Mouse (Mus musculus): ENCODE measurements around the gene Slc6a6. TPM values are rescaled to one million over a fixed set of nuclear protein-coding genes. Genes with fewer than 3 reads are reported as not detected.

Slc6a6 gene
- polyA plus RNA-seq, 1 experiment from 2014 or later = 35.3 TPM

DNA sequence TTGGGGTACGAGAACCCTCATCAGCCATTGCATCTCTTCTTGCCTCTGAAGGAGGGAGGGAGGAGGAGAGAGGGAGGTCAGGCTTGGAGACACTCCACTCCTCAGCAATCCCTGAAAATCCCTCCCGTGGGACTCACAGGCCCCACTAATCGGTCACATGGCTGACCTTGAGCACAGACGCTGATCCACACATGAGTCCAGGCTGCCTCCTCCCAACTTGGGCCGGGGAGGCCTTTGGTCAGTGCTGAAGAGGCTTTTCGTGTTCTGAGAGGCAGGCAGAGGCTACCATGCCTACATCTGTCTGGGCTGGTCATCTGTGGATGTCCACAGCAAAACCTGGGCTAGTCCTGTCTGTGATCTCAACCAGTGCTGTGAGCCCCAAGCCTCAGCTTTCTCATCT, 20.2 kb upstream of the Slc6a6 start:
- DNase-seq (ENCODE audit: low spot score) (no peak), ATAC-seq (replicated peaks; ENCODE audit: insufficient number of reproducible peaks, low FRiP score, low TSS enrichment, low read depth) (no peak)
- Histone ChIP-seq H3K36me3 (replicated peaks; ENCODE audit: control insufficient read depth, insufficient read depth, low read depth, low read length) (no peaks in the 10 kb centered on the region), H3K4me1 (ENCODE audit: control insufficient read depth, insufficient read depth, low read length) (no peaks in the 10 kb centered on the region), H3K27ac (replicated peaks; ENCODE audit: low read depth, low read length) (no peak overlapping the region), H3K9me3 (replicated peaks; ENCODE audit: control insufficient read depth, low read length) (no peaks in the 10 kb centered on the region), H3K4me2 (ENCODE audit: low read depth, low read length) (no peak overlapping the region), H3K4me3 (ENCODE audit: low read depth, low read length) (no peak overlapping the region), H3K27me3 (ENCODE audit: control insufficient read depth, insufficient read depth, low read length) (no peaks in the 10 kb centered on the region), H3K9ac (replicated peaks; ENCODE audit: low read length) (no peak overlapping the region)
- WGBS = 76% methylated on average over 6 of the region's 6 CpGs

DNA sequence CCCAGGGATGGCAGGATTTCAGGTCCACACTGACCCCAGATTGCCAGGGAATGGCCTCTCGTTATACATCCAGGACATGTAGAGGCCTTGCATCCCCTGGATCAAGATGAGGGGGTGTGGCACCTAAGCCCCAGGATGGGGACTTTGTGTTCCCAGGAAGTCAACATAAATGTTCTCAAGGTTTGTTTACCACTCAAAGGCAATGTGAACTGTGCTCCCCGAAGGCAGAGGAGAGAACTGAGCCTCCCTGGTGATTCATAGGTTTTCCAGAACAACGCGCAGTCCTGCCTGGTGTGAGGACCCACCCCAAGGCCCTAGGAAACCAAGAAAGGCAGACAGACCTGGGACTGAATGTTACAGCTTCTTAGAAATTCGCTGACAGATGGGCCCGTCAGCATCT, 18.6 kb upstream of the Slc6a6 start:
- no peak for ATAC-seq (replicated peaks; ENCODE audit: insufficient number of reproducible peaks, low FRiP score, low TSS enrichment, low read depth)
- H3K4me3 ChIP-seq (ENCODE audit: low read depth, low read length) = no peak overlapping the region
- no peaks in the 10 kb centered on the region for H3K36me3 ChIP-seq (replicated peaks; ENCODE audit: control insufficient read depth, insufficient read depth, low read depth, low read length)
- WGBS = 87% methylated on average over 6 of the region's 6 CpGs
- H3K27ac ChIP-seq (replicated peaks; ENCODE audit: low read depth, low read length) = no peak overlapping the region
- H3K9ac ChIP-seq (replicated peaks; ENCODE audit: low read length) = no peak overlapping the region
- H3K27me3 ChIP-seq (ENCODE audit: control insufficient read depth, insufficient read depth, low read length) = no peaks in the 10 kb centered on the region
- H3K4me2 ChIP-seq (ENCODE audit: low read depth, low read length) = no peak overlapping the region
- no peaks in the 10 kb centered on the region for H3K9me3 ChIP-seq (replicated peaks; ENCODE audit: control insufficient read depth, low read length)
- H3K4me1 ChIP-seq (ENCODE audit: control insufficient read depth, insufficient read depth, low read length) = no peaks in the 10 kb centered on the region
- DNase-seq (ENCODE audit: low spot score) = no peak

DNA sequence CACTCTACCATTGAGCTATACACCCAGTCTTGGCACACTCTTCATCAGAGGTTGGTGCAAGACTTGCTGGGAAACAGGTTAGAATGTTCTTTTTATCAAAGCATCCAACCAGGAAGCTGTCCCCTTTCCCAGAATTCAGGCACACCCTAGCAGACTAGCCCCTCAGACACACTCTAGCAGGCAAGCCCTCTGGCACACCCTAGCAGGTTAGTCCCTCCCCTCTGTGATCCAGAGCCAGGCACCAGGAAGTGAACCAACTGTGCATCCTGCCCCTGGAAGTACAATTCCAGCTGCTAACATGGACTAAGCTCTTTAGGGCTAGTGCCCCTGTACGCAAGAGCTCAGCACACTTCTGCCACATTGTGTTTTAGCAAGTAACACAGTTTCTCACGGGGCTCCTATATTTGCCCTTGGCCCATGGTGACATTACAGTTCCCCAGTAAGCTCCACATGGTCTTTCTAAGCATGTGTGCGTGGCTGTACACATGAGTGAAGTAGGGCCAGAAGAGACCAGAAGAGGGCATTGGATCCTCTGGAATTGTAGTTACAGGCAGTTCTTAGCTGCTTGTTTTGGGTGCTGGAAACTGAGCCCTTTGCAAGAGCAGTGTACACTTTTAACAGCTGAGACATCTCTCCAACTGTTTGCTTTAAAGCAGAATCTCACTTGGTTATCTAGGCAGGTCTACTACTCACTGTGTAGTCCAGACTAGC, 17.7 kb upstream of the Slc6a6 start:
- WGBS = 90% methylated on average over 3 of the region's 3 CpGs
- Histone ChIP-seq H3K4me2 (ENCODE audit: low read depth, low read length) (no peak overlapping the region), H3K9me3 (replicated peaks; ENCODE audit: control insufficient read depth, low read length) (no peaks in the 10 kb centered on the region), H3K4me3 (ENCODE audit: low read depth, low read length) (no peak overlapping the region), H3K27me3 (ENCODE audit: control insufficient read depth, insufficient read depth, low read length) (no peaks in the 10 kb centered on the region), H3K27ac (replicated peaks; ENCODE audit: low read depth, low read length) (no peak overlapping the region), H3K4me1 (ENCODE audit: control insufficient read depth, insufficient read depth, low read length) (no peaks in the 10 kb centered on the region), H3K9ac (replicated peaks; ENCODE audit: low read length) (no peak overlapping the region), H3K36me3 (replicated peaks; ENCODE audit: control insufficient read depth, insufficient read depth, low read depth, low read length) (no peaks in the 10 kb centered on the region)
- ATAC-seq (replicated peaks; ENCODE audit: insufficient number of reproducible peaks, low FRiP score, low TSS enrichment, low read depth) = no peak
- DNase-seq (ENCODE audit: low spot score) = no peak

GRCm38 (mm10) chr6:91667141-91667540, 16.7 kb upstream of the Slc6a6 start:
- WGBS = 87% methylated on average over 4 of the region's 4 CpGs

GRCm38 (mm10) chr6:91668276-91668675, 15.6 kb upstream of the Slc6a6 start:
- Histone ChIP-seq H3K4me2 (ENCODE audit: low read depth, low read length) (no peak overlapping the region), H3K27me3 (ENCODE audit: control insufficient read depth, insufficient read depth, low read length) (no peaks in the 10 kb centered on the region), H3K4me3 (ENCODE audit: low read depth, low read length) (no peak overlapping the region), H3K9ac (replicated peaks; ENCODE audit: low read length) (no peak overlapping the region), H3K36me3 (replicated peaks; ENCODE audit: control insufficient read depth, insufficient read depth, low read depth, low read length) (no peaks in the 10 kb centered on the region), H3K9me3 (replicated peaks; ENCODE audit: control insufficient read depth, low read length) (no peaks in the 10 kb centered on the region), H3K27ac (replicated peaks; ENCODE audit: low read depth, low read length) (no peak overlapping the region), H3K4me1 (ENCODE audit: control insufficient read depth, insufficient read depth, low read length) (no peaks in the 10 kb centered on the region)
- WGBS = 47% methylated on average over 5 of the region's 5 CpGs
- no peak for DNase-seq (ENCODE audit: low spot score)
- ATAC-seq (replicated peaks; ENCODE audit: insufficient number of reproducible peaks, low FRiP score, low TSS enrichment, low read depth) = no peak

More at GRCm38 (mm10) chr6:91667141-91667540, 16.7 kb upstream of the Slc6a6 start:
- Histone ChIP-seq H3K4me2 (ENCODE audit: low read depth, low read length) (no peak overlapping the region), H3K27me3 (ENCODE audit: control insufficient read depth, insufficient read depth, low read length) (no peaks in the 10 kb centered on the region), H3K36me3 (replicated peaks; ENCODE audit: control insufficient read depth, insufficient read depth, low read depth, low read length) (no peaks in the 10 kb centered on the region), H3K27ac (replicated peaks; ENCODE audit: low read depth, low read length) (no peak overlapping the region), H3K9me3 (replicated peaks; ENCODE audit: control insufficient read depth, low read length) (no peaks in the 10 kb centered on the region), H3K9ac (replicated peaks; ENCODE audit: low read length) (no peak overlapping the region), H3K4me3 (ENCODE audit: low read depth, low read length) (no peak overlapping the region), H3K4me1 (ENCODE audit: control insufficient read depth, insufficient read depth, low read length) (no peaks in the 10 kb centered on the region)
- no peak for DNase-seq (ENCODE audit: low spot score)
- no peak for ATAC-seq (replicated peaks; ENCODE audit: insufficient number of reproducible peaks, low FRiP score, low TSS enrichment, low read depth)

DNA sequence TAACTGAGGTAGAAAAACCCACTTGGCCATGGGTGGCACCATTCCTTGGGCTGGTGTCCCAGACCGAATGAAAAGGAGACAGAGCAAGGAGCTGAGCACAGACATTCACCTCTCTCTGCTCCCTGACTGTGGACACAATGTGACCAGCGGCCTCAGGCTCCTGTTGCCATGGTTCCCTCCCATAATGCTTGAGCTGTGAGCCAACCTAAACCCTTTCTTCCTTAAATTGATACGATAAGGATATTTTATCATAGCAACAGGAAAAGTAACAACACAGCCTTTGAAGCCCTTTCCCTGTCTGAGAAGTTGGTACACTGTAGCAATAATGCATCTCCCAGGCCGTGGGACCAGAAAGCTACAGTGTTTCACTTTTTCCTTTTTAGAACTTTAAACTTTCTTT, 14.6 kb upstream of the Slc6a6 start:
- 58% methylated on average over 4 of the region's 4 CpGs for WGBS
- DNase-seq (ENCODE audit: low spot score) (peak; percentile 15), ATAC-seq (replicated peaks; ENCODE audit: insufficient number of reproducible peaks, low FRiP score, low TSS enrichment, low read depth) (no peak)
- Histone ChIP-seq H3K4me1 (ENCODE audit: control insufficient read depth, insufficient read depth, low read length) (no peaks in the 10 kb centered on the region), H3K9ac (replicated peaks; ENCODE audit: low read length) (no peak overlapping the region), H3K36me3 (replicated peaks; ENCODE audit: control insufficient read depth, insufficient read depth, low read depth, low read length) (no peaks in the 10 kb centered on the region), H3K27ac (replicated peaks; ENCODE audit: low read depth, low read length) (no peak overlapping the region), H3K9me3 (replicated peaks; ENCODE audit: control insufficient read depth, low read length) (no peaks in the 10 kb centered on the region), H3K4me2 (ENCODE audit: low read depth, low read length) (no peak overlapping the region), H3K4me3 (ENCODE audit: low read depth, low read length) (no peak overlapping the region), H3K27me3 (ENCODE audit: control insufficient read depth, insufficient read depth, low read length) (no peaks in the 10 kb centered on the region)

- H3K4me1 ChIP-seq (ENCODE audit: control insufficient read depth, insufficient read depth, low read length) = no peaks in the 10 kb centered on the region
- ATAC-seq (replicated peaks; ENCODE audit: insufficient number of reproducible peaks, low FRiP score, low TSS enrichment, low read depth) (no peak), DNase-seq (ENCODE audit: low spot score) (no peak)
- no peak overlapping the region for H3K4me3 ChIP-seq (ENCODE audit: low read depth, low read length)
- 64% methylated on average over 6 of the region's 6 CpGs for WGBS
- no peaks in the 10 kb centered on the region for H3K27me3 ChIP-seq (ENCODE audit: control insufficient read depth, insufficient read depth, low read length)
- H3K9me3 ChIP-seq (replicated peaks; ENCODE audit: control insufficient read depth, low read length) = no peaks in the 10 kb centered on the region
- no peak overlapping the region for H3K9ac ChIP-seq (replicated peaks; ENCODE audit: low read length)
- H3K4me2 ChIP-seq (ENCODE audit: low read depth, low read length) = no peak overlapping the region
- H3K36me3 ChIP-seq (replicated peaks; ENCODE audit: control insufficient read depth, insufficient read depth, low read depth, low read length) = no peaks in the 10 kb centered on the region
- H3K27ac ChIP-seq (replicated peaks; ENCODE audit: low read depth, low read length) = no peak overlapping the region
These were observed 13.6 kb upstream of the Slc6a6 start for GRCm38 (mm10) chr6:91670224-91670623.

DNA sequence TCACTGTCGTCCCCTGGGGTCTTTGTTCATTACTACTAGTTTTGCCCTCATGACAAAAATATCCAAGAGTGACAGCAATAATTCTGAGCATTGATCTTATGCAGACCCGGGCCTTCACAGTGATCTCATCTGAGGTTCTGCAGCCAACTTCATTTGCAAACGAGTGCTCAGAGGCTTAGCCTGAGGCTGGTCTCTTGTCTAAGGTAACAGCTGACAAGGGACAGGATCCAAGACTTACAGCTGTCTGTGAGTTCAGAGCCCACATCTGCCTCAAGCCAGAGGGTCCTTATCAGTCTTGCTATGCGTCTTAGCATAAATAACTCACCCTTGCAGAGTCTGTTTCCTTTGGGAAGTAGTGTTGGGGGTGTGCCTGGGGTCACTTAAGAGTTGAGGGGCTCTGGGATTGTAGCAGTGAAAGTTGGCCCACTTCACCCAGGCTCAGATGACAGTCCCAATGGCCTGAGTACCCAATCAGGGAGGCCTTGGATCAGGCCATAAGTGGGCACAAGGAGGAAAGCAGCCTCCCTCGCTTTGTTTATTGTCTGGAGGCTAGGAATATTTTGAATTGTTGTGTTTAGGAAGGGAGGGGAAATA, 9.0 kb upstream of the Slc6a6 start:
- no peak overlapping the region for H3K4me2 ChIP-seq (ENCODE audit: low read depth, low read length)
- ATAC-seq (replicated peaks; ENCODE audit: insufficient number of reproducible peaks, low FRiP score, low TSS enrichment, low read depth) (no peak), DNase-seq (ENCODE audit: low spot score) (peak; percentile 9)
- WGBS = 45% methylated on average over 5 of the region's 5 CpGs
- H3K4me3 ChIP-seq (ENCODE audit: low read depth, low read length) = no peak overlapping the region
- no peaks in the 10 kb centered on the region for H3K4me1 ChIP-seq (ENCODE audit: control insufficient read depth, insufficient read depth, low read length)
- no peak overlapping the region for H3K9ac ChIP-seq (replicated peaks; ENCODE audit: low read length)
- no peaks in the 10 kb centered on the region for H3K36me3 ChIP-seq (replicated peaks; ENCODE audit: control insufficient read depth, insufficient read depth, low read depth, low read length)
- no peaks in the 10 kb centered on the region for H3K9me3 ChIP-seq (replicated peaks; ENCODE audit: control insufficient read depth, low read length)
- no peaks in the 10 kb centered on the region for H3K27me3 ChIP-seq (ENCODE audit: control insufficient read depth, insufficient read depth, low read length)
- H3K27ac ChIP-seq (replicated peaks; ENCODE audit: low read depth, low read length) = no peak overlapping the region
